Mouse (Mus musculus): ENCODE data around the gene Hdgfl1. TPM values are rescaled to one million over a fixed set of nuclear protein-coding genes. Genes with fewer than 3 reads are reported as not detected.

The Hdgfl1 gene
- not detected in 2 replicates for polyA plus RNA-seq (2015; fragmentation: Nextera tagmentation; extraction: Ambion mirVana)

DNA sequence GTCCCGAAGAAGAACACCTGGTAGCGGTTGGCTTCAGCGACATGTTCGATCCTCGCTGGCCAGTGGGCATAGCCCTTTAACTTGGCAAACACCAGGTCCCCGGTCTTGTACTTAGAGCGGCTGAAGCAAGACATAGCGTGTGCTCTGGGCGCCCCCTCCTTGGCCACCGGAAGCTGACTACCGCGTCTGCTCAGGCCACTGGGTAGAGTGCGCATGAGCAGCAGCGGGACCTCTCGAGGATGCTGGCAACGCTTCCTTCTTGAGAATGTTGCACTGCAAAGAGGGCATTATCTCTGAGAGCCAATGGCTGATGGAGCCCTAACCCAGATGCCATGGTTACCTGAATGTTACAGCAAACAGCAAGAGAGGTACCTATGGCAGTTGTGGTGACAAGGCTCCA lies at the start of gene Hdgfl1:
TSS of gene Hdgfl1 (minus strand) at position 211 of the 400 bp plus-strand sequence.
- Histone ChIP-seq H3K36me3 (no peaks in the 10 kb centered on the region), H3K4me3 (no peak within 1 kb of the TSS), H3K9ac (no peak within 1 kb of the TSS), H3K4me1 (no peaks in the 10 kb centered on the region), H3K27me3 (replicated peaks) (no peaks in the 10 kb centered on the region), H3K4me2 (no peak within 1 kb of the TSS), H3K9me3 (no peaks in the 10 kb centered on the region), H3K27ac (replicated peaks) (no peak within 1 kb of the TSS)
- ATAC-seq (ENCODE audit: extremely low read depth, insufficient number of reproducible peaks, low FRiP score, low TSS enrichment) = no peak
- WGBS = 86% methylated on average over 16 of the region's 16 CpGs

- 72% methylated on average over 3 of the region's 3 CpGs for WGBS
- Histone ChIP-seq H3K9ac (no peak overlapping the region), H3K27me3 (replicated peaks) (no peaks in the 10 kb centered on the region), H3K4me3 (no peak overlapping the region), H3K9me3 (no peaks in the 10 kb centered on the region), H3K36me3 (no peaks in the 10 kb centered on the region), H3K27ac (replicated peaks) (no peak overlapping the region), H3K4me2 (no peak overlapping the region), H3K4me1 (no peaks in the 10 kb centered on the region)
- ATAC-seq (ENCODE audit: extremely low read depth, insufficient number of reproducible peaks, low FRiP score, low TSS enrichment) = no peak
Measured at GRCm38 (mm10) chr13:26795460-26795859, 25.5 kb upstream of the Hdgfl1 start.

DNA sequence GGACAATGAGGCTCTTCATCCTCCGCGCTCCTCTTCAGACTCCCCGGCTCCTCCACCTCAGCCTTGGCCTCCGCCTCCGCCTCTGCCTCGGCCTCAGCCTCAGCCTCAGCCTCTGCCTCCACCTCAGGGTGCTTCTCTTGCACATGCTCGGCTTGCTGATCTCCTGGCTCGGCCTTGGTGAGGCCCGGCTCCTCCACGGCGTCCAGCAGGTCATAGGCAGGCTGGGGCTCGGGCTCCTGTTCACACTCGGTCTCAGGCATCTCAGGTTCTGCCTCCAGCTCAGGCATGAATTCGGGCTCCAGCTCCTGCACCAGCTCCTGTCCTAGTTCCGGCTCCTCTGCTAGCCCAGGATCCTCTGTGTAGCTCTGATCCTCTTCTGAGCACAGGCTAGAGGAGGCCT lies 541 bp downstream of the Hdgfl1 start:
- Histone ChIP-seq H3K4me1 (no peaks in the 10 kb centered on the region), H3K4me3 (no peak overlapping the region), H3K9me3 (no peaks in the 10 kb centered on the region), H3K27ac (replicated peaks) (no peak overlapping the region), H3K36me3 (no peaks in the 10 kb centered on the region), H3K27me3 (replicated peaks) (no peaks in the 10 kb centered on the region), H3K4me2 (no peak overlapping the region), H3K9ac (no peak overlapping the region)
- ATAC-seq (ENCODE audit: extremely low read depth, insufficient number of reproducible peaks, low FRiP score, low TSS enrichment) = no peak
- WGBS = 86% methylated on average over 15 of the region's 15 CpGs

GRCm38 (mm10) chr13:26761966-26762803 lies 7.8 kb downstream of the Hdgfl1 start:
- no peak overlapping the region for H3K4me3 ChIP-seq
- no peak for ATAC-seq (ENCODE audit: extremely low read depth, insufficient number of reproducible peaks, low FRiP score, low TSS enrichment)
- H3K27me3 ChIP-seq (replicated peaks) = no peaks in the 10 kb centered on the region
- H3K4me1 ChIP-seq = no peaks in the 10 kb centered on the region
- no peaks in the 10 kb centered on the region for H3K36me3 ChIP-seq
- H3K27ac ChIP-seq (replicated peaks) = no peak overlapping the region
- no peaks in the 10 kb centered on the region for H3K9me3 ChIP-seq
- WGBS = 68% methylated on average over 12 of the region's 12 CpGs
- no peak overlapping the region for H3K4me2 ChIP-seq
- no peak overlapping the region for H3K9ac ChIP-seq

DNA sequence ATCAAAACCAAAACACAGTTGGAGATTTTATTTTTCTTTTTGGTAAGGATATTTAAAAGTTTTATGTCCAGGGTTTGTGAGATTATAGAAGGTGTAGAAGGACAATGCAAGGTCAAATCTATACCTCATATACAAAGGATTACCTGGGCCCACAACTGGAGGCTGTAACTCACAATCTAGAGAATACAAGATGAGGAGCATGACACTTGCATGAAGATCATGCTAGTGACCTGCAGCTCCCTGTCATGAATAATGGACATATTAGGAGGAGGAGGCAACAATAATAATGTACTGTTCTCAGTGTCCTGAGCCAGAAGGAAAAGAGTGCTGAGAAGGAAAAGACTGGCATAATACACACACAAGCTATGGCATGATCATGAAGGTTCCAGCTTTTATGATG lies 17.1 kb downstream of the Hdgfl1 start:
- H3K4me2 ChIP-seq = no peak overlapping the region
- no peaks in the 10 kb centered on the region for H3K27me3 ChIP-seq (replicated peaks)
- no peak for ATAC-seq (ENCODE audit: extremely low read depth, insufficient number of reproducible peaks, low FRiP score, low TSS enrichment)
- no peaks in the 10 kb centered on the region for H3K4me1 ChIP-seq
- H3K27ac ChIP-seq (replicated peaks) = no peak overlapping the region
- H3K4me3 ChIP-seq = no peak overlapping the region
- H3K9me3 ChIP-seq = no peaks in the 10 kb centered on the region
- no peaks in the 10 kb centered on the region for H3K36me3 ChIP-seq
- H3K9ac ChIP-seq = no peak overlapping the region

DNA sequence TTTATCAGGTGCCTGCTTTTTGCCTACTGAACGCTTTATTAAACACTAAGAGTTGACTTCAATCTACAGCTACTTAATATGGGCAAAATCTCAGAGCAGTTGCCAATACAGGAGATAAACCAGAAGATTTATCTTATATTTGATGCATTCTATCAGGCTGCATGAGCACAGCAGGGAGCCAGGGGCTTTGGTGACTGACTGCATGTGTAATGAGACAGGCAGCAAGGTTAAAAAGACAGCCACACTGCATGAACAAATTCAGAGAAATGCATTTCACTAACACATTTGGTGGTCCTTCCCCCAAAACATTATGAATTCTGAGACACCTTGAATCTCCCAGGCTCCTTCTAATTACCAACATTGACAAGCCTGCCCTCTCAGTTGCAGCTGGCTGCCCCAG lies 17.6 kb downstream of the Hdgfl1 start:
- Histone ChIP-seq H3K27me3 (replicated peaks) (no peaks in the 10 kb centered on the region), H3K36me3 (no peaks in the 10 kb centered on the region), H3K27ac (replicated peaks) (no peak overlapping the region), H3K4me1 (no peaks in the 10 kb centered on the region), H3K4me2 (no peak overlapping the region), H3K9ac (no peak overlapping the region), H3K9me3 (no peaks in the 10 kb centered on the region), H3K4me3 (no peak overlapping the region)
- ATAC-seq (ENCODE audit: extremely low read depth, insufficient number of reproducible peaks, low FRiP score, low TSS enrichment) = no peak
- WGBS = 72% methylated on average over 1 of the region's 1 CpGs

GRCm38 (mm10) chr13:26745760-26746457 lies 24.1 kb downstream of the Hdgfl1 start:
- ATAC-seq (ENCODE audit: extremely low read depth, insufficient number of reproducible peaks, low FRiP score, low TSS enrichment) = no peak
- no peaks in the 10 kb centered on the region for H3K9me3 ChIP-seq
- no peaks in the 10 kb centered on the region for H3K4me1 ChIP-seq
- no peak overlapping the region for H3K4me3 ChIP-seq
- 86% methylated on average over 2 of the region's 2 CpGs for WGBS
- no peaks in the 10 kb centered on the region for H3K27me3 ChIP-seq (replicated peaks)
- H3K9ac ChIP-seq = no peak overlapping the region
- no peak overlapping the region for H3K27ac ChIP-seq (replicated peaks)
- H3K4me2 ChIP-seq = no peak overlapping the region
- no peaks in the 10 kb centered on the region for H3K36me3 ChIP-seq

DNA sequence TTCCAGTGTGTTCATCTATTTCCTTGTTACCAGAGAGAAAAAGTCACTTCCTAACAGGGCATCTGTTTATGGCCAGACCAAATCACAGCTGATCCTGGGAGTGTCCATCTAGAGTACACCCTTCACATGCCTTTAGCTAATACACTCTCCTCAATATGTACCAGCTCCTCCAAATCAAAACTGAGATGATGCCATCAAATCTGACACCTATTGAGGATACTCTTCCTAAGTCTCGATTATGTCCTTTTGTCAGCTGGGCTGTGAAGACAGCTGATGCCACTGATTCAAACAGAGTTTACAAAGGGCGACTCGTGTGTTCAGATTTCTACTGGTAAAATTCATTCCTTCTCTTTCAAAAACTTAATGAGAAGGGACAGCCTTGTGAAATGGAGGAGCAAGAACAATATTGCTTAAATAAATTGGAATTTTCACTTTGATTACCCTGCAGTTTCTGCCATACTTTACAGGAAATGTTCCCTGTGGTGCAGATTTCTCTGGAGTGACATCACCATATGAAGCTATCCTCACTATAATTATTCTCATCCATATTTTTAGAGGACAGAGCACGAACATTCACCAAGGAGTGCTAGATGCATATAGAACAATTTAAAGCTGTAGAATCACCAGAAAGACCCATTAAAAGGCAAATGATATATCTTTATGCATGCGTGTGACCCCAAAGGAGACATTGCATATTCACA lies 24.8 kb downstream of the Hdgfl1 start:
- Histone ChIP-seq H3K27me3 (replicated peaks) (no peaks in the 10 kb centered on the region), H3K4me3 (no peak overlapping the region), H3K27ac (replicated peaks) (no peak overlapping the region), H3K9ac (no peak overlapping the region), H3K36me3 (no peaks in the 10 kb centered on the region), H3K4me2 (no peak overlapping the region), H3K9me3 (no peaks in the 10 kb centered on the region), H3K4me1 (no peaks in the 10 kb centered on the region)
- no peak for ATAC-seq (ENCODE audit: extremely low read depth, insufficient number of reproducible peaks, low FRiP score, low TSS enrichment)
- 71% methylated on average over 5 of the region's 5 CpGs for WGBS

DNA sequence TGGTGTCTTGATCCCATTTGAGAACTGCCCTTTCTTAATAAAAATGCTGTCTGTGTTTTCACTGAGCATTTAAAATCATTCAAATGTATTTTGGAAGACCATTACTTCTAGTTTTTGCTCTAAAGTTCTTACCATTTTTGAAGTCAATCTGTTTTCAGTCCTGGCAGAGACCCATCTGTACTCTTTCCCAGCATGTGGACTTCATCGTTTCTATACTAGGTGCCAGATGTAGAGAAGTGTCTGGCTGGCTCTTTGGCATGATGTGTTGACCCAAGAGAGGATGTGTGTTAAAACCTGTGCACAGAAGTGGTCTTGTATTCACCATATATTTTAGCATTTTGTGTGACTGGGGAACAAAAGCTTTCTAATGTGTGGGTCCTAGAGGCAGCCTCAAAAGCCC lies 25.9 kb downstream of the Hdgfl1 start:
- H3K27me3 ChIP-seq (replicated peaks) = no peaks in the 10 kb centered on the region
- no peak overlapping the region for H3K4me3 ChIP-seq
- no peak for ATAC-seq (ENCODE audit: extremely low read depth, insufficient number of reproducible peaks, low FRiP score, low TSS enrichment)
- 67% methylated on average over 1 of the region's 1 CpGs for WGBS
- no peak overlapping the region for H3K27ac ChIP-seq (replicated peaks)
- H3K9me3 ChIP-seq = no peaks in the 10 kb centered on the region
- H3K4me1 ChIP-seq = no peaks in the 10 kb centered on the region
- no peak overlapping the region for H3K4me2 ChIP-seq
- no peaks in the 10 kb centered on the region for H3K36me3 ChIP-seq
- no peak overlapping the region for H3K9ac ChIP-seq

- Histone ChIP-seq H3K9me3 (no peaks in the 10 kb centered on the region), H3K36me3 (no peaks in the 10 kb centered on the region), H3K27me3 (replicated peaks) (no peaks in the 10 kb centered on the region), H3K9ac (no peak overlapping the region), H3K4me2 (no peak overlapping the region), H3K4me1 (no peaks in the 10 kb centered on the region), H3K27ac (replicated peaks) (no peak overlapping the region), H3K4me3 (no peak overlapping the region)
- 52% methylated on average over 1 of the region's 1 CpGs for WGBS
- no peak for ATAC-seq (ENCODE audit: extremely low read depth, insufficient number of reproducible peaks, low FRiP score, low TSS enrichment)
Measured at GRCm38 (mm10) chr13:26734981-26735380, 35.0 kb downstream of the Hdgfl1 start.

DNA sequence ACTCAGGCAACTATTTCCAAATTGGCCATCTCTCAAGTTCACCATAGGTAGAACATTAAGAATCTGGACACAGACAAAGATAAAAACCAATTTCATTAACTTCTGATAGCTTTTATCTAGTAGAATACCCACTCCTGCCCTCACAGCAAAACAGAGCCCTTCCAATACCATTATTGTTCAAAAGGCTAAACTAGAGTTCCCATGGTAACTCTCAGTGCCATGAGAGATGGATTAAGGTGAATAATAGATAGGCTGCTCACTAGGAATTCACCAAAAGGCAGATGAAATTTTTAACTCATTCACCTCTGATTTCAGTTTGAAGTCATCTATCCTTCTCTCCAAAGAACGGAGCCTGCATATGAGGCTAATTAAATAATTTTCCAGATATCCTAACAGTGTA lies 45.7 kb downstream of the Hdgfl1 start:
- no peak overlapping the region for H3K4me3 ChIP-seq

More for the DNA sequence above, 45.7 kb downstream of the Hdgfl1 start:
- no peak for ATAC-seq (ENCODE audit: extremely low read depth, insufficient number of reproducible peaks, low FRiP score, low TSS enrichment)
- H3K27me3 ChIP-seq (replicated peaks) = no peaks in the 10 kb centered on the region
- no peak overlapping the region for H3K9ac ChIP-seq
- H3K27ac ChIP-seq (replicated peaks) = no peak overlapping the region
- WGBS = 74% methylated on average over 1 of the region's 1 CpGs
- H3K9me3 ChIP-seq = no peaks in the 10 kb centered on the region
- H3K4me2 ChIP-seq = no peak overlapping the region
- H3K36me3 ChIP-seq = no peaks in the 10 kb centered on the region
- H3K4me1 ChIP-seq = no peaks in the 10 kb centered on the region
